Mouse (Mus musculus): ENCODE results near the gene Iqcf1.

GRCm38 (mm10) chr9:106512729-106513450 lies 13.1 kb downstream of the Iqcf1 start:
- TF ChIP-seq USF1 (IDR thresholded peaks at IDR 0.05; ENCODE audit: low read depth) (no peak), CTCF (IDR thresholded peaks at IDR 0.05; ENCODE audit: control insufficient read depth, insufficient read depth, insufficient read length) (no peak), MYOG (IDR thresholded peaks at IDR 0.05; ENCODE audit: control insufficient read depth, extremely low read depth, insufficient read length) (no peak), FOSL1 (IDR thresholded peaks at IDR 0.05; ENCODE audit: insufficient read depth, low read length, poor library complexity, severe bottlenecking) (no peak), CEBPB (IDR thresholded peaks at IDR 0.05; ENCODE audit: low read depth) (no peak)

All from C2C12 (cell line).